Mouse (Mus musculus) left cerebral cortex, adult 8-10 months (tissue): ENCODE data around the gene 3830417A13Rik. TPM values are rescaled to one million over a fixed set of nuclear protein-coding genes. Genes with fewer than 3 reads are reported as not detected.

Source experiments
- DNase-seq, 2 experiments: peaks; one replicate each; pipeline ENCODE4 v3.0.0; 2022; ENCODE audit warnings: low spot score in 2 of 2
- total RNA-seq, 4 experiments: library from RNA; stranded (reverse); gene quantifications; 2 replicates each; pipeline ENCODE4 v1.2.4; 2022

3830417A13Rik gene
- not detected for total RNA-seq

DNA sequence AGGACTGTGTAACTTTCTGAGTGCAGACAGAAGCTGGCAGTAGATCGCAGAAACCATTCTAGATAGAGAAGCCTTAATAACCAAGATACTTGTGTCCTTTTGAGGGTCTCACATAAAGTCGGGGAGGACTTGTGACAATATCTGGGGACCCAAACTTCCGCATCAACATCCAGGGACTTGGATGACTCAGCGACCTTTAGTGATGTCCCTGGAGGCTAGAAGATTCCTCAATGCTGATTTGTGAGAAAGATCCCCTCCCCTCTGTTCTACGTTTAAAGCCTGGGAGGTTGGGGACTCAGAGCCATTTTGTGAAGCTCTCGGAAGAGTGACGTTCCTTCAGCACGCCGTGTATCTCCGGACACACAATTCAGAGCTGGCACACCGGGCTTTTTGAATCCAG, at the start of gene 3830417A13Rik:
Gene 3830417A13Rik (plus strand): TSS at position 301 of the 400 bp plus-strand sequence.
- no peak for DNase-seq

DNA sequence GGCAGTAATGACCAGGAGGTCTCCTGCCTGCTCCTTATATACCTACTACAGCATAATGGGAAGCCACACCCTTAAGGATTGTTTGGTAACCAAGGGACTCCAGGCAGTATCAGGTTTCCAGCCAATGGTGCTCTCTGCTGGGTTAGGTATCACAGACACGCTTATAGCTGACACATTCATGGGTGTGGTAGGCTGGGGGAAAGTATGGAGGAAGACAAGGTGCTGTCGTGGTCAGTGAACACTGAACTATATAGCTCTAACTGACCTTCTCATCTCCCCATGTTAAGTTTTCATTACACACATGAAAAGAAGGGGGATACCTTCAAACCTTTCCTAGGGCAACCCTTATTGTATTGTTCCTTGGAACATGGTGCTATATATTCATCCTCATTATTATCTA, 21.2 kb upstream of the 3830417A13Rik start, which contains the start of gene Gm6760:
Gene Gm6760 (minus strand): TSS at position 101 of the 400 bp plus-strand sequence.
- no peak for DNase-seq

DNA sequence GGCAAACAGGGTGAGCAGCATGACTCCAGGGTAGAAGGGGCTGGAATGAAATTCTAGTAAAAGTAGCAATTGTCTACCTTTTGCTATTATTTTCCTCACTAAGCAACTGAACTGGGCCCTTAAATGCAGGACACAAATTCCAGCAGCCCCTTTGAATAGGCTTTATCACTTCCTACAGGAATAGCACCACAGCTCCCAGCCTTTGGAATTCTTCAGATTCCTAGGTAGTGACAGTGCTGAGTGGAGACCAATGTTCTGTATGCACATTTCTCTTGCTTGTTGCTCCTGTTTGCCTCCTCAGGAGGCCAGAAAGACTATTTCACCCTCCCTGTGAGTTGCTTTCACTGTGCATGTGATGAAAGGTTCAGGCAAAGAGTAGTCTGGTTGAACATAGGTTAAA, 7.9 kb downstream of the 3830417A13Rik start:
- DNase-seq, result no peak

Other genes with a start within 250 kb of the 3830417A13Rik start
- not detected for gene Gm6760, start 21.4 kb upstream of the 3830417A13Rik start, total RNA-seq
- gene Slitrk4, start 103.4 kb downstream of the 3830417A13Rik start, total RNA-seq, result 10 to 100 TPM; 39.9 to 56.6 (median 49.0) TPM